Mouse (Mus musculus) cerebellum, adult 2 months (tissue): ENCODE results near the gene Fn1.

ENCODE experiments used
- CTCF ChIP-seq: fragments of 200-500 bp; IDR thresholded peaks from 2 replicates; pipeline ENCODE4 v1.5.1; 2011; ENCODE audit warnings: low read depth, mild to moderate bottlenecking, control low read depth, low read length, moderate library complexity, borderline replicate concordance; ENCODE audit not compliant: insufficient read depth
- POLR2A ChIP-seq: fragments of 200-500 bp; IDR thresholded peaks from 2 replicates; pipeline ENCODE4 v1.6.1; 2011; ENCODE audit warnings: low read length, control low read depth, borderline replicate concordance; ENCODE audit not compliant: insufficient read depth

GRCm38 (mm10) chr1:71681306-71681705 lies 28.3 kb upstream of the Fn1 start:
- TF ChIP-seq POLR2A (no peak), CTCF (no peak)
